Mouse (Mus musculus) MEL-GATA-1-ER (cell line): ENCODE measurements around the gene Sema3c.
"Not testable (repeated sequence)": the region's sequence is repeated elsewhere in the genome, so short reads cannot be mapped to it uniquely, and the experiment has no call there.

Source experiments
- DNase-seq: peaks from one replicate; pipeline ENCODE4 v3.0.0-alpha.2; 2012; ENCODE audit warnings: low read depth; ENCODE audit errors: extremely low read depth

The Sema3c gene

DNA sequence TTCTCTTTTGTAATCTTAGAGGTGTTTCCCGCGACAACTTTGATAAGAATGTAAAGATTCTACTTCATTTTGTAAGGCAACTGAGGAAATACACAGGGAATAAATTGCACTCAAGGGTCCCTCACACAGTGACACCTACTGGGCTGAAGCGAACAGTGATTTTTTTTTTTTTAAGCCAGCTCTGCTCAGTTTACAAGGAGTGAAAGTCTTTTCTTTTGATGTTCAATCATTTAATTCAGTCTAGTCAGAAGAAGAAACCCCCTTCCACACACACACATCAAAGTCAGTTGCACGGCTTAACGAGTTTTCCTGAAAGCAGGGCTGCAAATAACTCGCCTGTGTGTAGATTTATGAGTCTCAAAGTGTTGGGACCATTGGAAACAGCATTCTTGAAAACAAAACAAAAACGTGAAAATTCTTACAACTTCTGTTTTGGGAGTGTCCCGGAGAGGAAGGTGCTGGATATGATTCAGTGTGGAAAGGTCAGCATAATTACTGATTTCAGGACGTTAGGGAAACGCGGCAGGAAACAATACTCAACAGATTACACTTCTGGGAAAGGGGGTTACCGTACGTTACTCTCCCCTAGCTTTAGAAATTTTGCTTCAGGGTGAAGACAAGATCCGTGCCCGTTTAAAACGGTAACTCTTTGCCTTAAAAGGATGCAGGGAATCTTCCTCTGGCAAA lies at the start of gene Sema3c:
Gene Sema3c (plus strand): TSS at position 588 of the 687 bp plus-strand sequence.
- DNase-seq: no peak

DNA sequence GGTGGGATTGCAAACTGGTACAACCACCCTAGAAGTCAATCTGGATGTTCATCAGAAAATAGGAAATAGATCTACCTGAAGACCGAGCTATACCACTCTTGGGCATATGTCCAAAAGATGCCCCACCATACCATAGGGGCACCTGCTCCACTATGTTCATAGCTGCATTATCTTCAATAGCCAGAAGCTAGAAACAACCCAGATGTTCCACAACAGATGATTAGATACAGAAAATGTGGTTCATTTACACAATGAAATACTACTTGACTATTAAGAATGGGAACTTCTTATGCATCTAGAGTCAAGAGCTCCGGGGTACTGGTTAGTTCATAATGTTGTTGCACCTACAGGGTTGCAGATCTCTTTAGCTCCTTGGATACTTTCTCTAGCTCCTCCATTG lies 42.9 kb upstream of the Sema3c start:
- not testable (repeated sequence) for DNase-seq

DNA sequence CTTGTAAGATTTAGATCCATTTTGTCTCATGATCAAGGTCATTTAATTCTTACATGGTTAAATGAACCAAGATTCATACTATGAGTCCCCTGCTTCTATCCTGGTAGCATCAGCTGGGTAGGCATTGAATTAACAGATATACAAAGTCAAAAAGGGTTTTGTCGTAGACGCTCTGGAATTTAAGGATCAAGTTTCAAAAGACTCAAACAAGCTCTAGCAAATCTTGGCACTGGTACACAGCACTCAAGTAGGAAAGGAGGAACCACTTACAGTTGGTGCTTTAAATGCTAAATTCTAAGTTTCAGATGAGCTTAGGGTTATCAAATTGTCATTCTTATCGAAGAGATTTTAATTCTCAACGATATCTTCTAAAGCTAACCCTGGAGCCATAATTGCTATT lies 30.9 kb upstream of the Sema3c start:
- DNase-seq: no peak

- no peak for DNase-seq
Measured at GRCm38 (mm10) chr5:17544904-17545449, 29.1 kb upstream of the Sema3c start.

DNA sequence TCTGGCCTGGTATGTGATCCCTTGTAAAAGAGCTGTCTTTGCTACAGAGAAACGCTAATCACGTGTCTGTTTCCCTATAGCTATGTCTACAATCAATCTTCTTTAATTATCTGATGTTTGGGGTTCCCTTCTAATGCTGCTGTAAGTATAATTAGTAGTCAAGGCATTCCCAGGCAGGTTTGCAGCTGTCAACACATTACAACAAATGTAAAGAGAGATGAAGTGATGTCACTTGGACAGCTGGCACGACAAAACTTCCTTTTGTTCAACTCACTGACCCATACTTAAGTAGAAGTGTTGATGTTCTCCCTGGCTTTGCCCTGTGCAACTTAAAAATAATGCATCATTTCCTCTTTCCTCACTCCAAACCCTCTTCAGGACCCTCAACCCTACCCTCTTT lies 22.4 kb upstream of the Sema3c start:
- no peak for DNase-seq

GRCm38 (mm10) chr5:17556073-17556473 lies 18.0 kb upstream of the Sema3c start:
- DNase-seq: no peak

- DNase-seq: no peak
Measured at GRCm38 (mm10) chr5:17556715-17557265, 17.3 kb upstream of the Sema3c start.

GRCm38 (mm10) chr5:17571571-17571970 lies 2.5 kb upstream of the Sema3c start:
- DNase-seq: no peak

DNA sequence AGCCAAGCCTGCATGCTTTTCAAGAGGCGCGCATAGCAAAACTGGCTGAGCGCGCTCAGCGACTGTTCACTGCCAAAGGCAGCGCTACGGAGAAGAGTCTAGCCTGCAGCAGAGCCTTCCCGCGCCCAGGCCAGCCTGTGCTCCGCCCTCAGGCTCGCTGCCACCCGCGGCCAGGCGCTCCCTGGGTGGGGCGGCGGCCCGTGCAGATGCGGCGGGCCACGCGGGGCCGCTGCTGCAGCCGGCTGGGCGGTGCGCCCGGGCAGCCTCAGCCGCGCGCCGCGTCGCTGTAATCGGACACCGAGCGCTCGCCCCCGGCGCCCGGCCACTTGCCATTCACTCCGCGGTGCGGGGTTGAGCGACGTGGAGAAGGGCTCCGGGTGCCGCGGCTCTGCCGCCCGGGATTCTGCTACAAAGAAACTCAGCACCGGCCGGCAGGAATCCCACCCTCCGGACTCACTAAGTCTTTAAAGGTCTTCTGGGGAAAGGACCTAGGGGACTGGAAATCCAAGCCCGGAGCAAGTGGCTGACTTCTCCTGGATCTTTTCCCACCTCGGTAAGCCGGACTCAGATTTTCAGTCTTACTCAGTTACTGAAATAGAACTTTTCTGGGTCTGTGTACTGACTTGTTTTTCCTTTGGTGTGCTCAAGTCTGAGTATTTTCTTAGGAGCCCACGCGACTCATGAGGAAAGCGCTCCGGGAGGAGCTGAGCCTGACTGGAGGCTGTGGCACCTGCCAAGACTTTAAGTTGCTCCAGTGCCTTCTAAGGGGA lies 517 bp downstream of the Sema3c start:
- no peak for DNase-seq

GRCm38 (mm10) chr5:17575183-17575495 lies 1.1 kb downstream of the Sema3c start:
- no peak for DNase-seq

- no peak for DNase-seq
Measured at GRCm38 (mm10) chr5:17576069-17576468, 2.0 kb downstream of the Sema3c start.

DNA sequence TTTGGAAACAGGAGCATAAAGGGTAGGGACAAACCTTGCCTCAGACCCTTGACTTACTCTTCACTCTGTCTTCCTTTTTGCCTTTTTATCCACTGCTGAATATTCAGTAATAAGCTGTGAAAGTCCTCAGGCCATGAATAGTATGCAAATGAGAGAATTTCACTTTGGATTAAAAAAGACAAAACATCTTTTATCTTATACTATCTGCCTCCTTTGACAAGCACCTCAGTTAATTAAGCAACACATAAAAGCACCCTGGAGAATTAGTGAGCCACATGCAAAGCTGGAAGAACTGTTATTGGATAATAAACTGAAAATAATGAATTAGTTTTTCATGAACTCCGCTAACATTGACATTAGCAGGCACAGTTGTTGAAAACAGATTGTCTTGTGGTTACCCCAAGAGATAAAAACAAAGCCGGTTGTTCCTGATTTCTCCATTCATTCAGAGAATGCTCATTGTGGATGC lies 8.0 kb downstream of the Sema3c start:
- no peak for DNase-seq

- no peak for DNase-seq
Measured at GRCm38 (mm10) chr5:17584299-17584945, 10.3 kb downstream of the Sema3c start.

DNA sequence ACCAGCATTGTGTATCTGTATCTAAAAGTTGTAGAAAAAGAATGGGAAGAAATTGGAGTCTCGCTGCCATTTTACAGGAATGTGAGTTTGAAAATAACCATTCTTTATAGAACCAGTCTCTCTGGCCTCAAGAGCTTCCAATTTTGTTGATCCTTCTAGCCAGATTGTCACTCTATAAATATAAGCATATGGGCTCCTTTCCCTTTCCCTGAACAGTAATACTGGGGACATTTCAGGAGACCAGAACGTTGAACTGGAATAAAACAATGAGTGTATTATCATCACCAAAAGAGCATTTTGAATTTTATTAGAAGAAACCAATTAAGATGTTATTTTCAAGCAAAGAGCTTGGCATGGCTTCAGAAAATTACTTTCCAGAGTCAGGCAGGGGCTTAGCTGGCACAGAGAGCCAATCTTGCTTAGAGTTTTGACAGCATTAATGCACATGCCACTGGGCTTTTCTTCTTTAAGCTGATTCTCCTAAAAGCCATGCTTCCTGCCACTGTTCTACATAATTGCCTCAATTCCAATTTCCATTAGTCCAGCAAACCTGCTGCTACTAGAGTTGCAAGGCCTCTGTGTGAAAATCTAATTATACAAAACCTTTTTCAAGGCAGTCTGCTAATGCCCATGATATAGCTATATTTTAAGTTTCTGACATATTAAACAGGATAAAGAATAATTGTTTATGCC lies 12.6 kb downstream of the Sema3c start:
- no peak for DNase-seq

- no peak for DNase-seq
Measured at GRCm38 (mm10) chr5:17591908-17592307, 17.8 kb downstream of the Sema3c start.

- DNase-seq: no peak
Measured at GRCm38 (mm10) chr5:17601700-17602099, 27.6 kb downstream of the Sema3c start.

DNA sequence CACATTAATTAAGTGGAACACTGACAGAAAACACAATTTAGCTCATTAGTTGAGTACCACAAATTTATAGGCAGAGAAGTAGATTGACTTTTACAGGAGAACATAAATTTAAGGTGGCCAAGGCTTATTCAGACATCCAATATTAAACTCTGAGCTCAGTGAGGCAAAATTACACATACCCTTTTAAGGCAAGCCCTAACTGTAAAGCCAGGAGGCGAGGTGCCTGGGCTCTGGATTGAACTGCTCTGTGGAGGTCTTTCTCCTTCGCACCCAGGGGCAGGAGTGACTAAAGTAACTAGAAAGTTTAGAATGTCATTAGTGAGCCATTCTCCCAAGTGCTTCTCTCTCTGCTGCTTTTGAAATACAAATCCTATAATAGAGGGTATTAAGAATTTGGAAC lies 46.5 kb downstream of the Sema3c start:
- DNase-seq: no peak

DNA sequence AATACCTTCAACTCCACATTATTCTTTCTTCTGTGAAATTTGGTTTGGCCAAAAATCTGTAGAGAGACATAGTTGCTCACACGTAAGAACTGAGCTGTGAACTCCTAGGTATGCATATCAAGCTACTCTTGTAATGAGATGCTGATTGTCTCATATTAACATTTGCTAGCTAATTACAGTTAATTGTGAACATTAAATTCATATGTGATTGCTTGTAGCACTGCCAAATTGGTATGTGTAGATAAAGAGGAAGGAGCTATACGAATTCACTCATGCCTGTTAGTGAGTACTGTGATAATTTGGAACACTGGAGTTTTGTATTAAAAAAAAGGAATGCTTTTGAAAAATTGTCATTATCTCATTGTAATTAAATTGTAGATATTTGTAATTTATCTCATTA lies 48.5 kb downstream of the Sema3c start:
- DNase-seq: no peak

DNA sequence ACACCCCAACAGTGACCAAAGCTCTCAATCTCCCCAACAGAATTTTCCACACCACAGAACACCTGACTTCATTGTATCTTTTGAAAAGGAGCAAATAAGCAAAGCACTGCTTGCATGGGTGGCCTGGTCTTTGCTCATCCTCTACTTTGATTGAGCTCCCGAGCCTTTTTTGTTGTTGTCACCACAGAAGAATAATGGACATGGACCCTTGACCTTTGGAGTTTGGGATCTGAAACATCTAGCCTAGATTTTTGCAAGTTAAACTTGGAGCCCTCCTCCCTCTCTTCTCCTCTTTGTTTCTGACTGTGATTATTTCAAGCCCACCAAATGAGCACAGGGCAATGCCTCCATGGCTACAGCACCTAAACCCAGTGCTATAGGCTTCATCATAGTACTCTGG lies 54.5 kb downstream of the Sema3c start:
- DNase-seq: no peak

GRCm38 (mm10) chr5:17629599-17629998 lies 55.5 kb downstream of the Sema3c start:
- DNase-seq: no peak

- DNase-seq: no peak
Measured at GRCm38 (mm10) chr5:17639519-17639918, 65.4 kb downstream of the Sema3c start.
